Mouse (Mus musculus): ENCODE data around the gene Kcnh4.

Kcnh4 gene

DNA sequence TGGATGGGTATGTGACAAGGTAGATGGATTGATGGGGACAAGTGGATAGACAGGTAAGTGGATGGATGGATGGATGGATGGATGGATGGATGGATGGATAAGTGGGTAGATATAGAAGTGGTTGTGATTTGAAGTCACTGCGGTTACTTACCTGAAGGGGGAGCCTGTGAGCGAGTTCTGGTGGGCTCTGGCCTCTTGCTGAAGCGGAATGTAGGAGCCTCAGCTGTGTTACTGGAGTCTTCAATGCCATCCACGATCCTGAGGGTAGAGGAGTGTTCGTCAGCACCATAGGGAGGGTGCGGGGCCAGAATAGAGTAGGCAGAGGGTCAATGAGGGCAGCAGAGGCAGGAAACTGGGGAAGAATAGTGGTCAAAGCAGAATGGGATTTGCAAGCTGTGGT, 14.7 kb downstream of the Kcnh4 start:
- Histone ChIP-seq H3K36me3 (ENCODE audit: insufficient read depth, low read length) (no peaks in the 10 kb centered on the region), H3K9me3 (ENCODE audit: low read length) (no peaks in the 10 kb centered on the region), H3K4me1 (replicated peaks; ENCODE audit: low read depth, low read length) (peaks cover 40% of the 10 kb centered on the region), H3K27me3 (ENCODE audit: insufficient read depth, low read length) (peaks cover 41% of the 10 kb centered on the region), H3K4me3 (replicated peaks; ENCODE audit: low read length) (no peak overlapping the region)
- TF ChIP-seq CTCF (conservative IDR thresholded peaks at IDR 0.05; ENCODE audit: low read length) (peak; percentile 38), NANOG (IDR thresholded peaks at IDR 0.05; ENCODE audit: borderline replicate concordance, low read length) (no peak)

- peaks cover under 1% of the 10 kb centered on the region; the same call in 1 of the 2 replicates for H3K36me3 ChIP-seq (ENCODE audit: insufficient read depth, low read length)
- TF ChIP-seq NANOG (IDR thresholded peaks at IDR 0.05; ENCODE audit: borderline replicate concordance, low read length), result no peak
- no peak for TF ChIP-seq POU5F1 (IDR thresholded peaks at IDR 0.05; ENCODE audit: borderline replicate concordance, low read length)
- no peak for TF ChIP-seq CTCF (conservative IDR thresholded peaks at IDR 0.05; ENCODE audit: low read length)
- H3K27me3 ChIP-seq (ENCODE audit: insufficient read depth, low read length), result peaks cover 10% of the 10 kb centered on the region
- no peak overlapping the region for H3K4me3 ChIP-seq (replicated peaks; ENCODE audit: low read length)
- H3K4me1 ChIP-seq (replicated peaks; ENCODE audit: low read depth, low read length), result peaks cover 35% of the 10 kb centered on the region
- no peaks in the 10 kb centered on the region for H3K9me3 ChIP-seq (ENCODE audit: low read length)
Measured at GRCm38 (mm10) chr11:100741348-100741747, 18.4 kb downstream of the Kcnh4 start.

GRCm38 (mm10) chr11:100738749-100739148, 21.0 kb downstream of the Kcnh4 start:
- Histone ChIP-seq H3K4me3 (replicated peaks; ENCODE audit: low read length) (peak overlapping the region; percentile 100), H3K9me3 (ENCODE audit: low read length) (no peaks in the 10 kb centered on the region), H3K4me1 (replicated peaks; ENCODE audit: low read depth, low read length) (peaks cover 45% of the 10 kb centered on the region), H3K27me3 (ENCODE audit: insufficient read depth, low read length) (no peaks in the 10 kb centered on the region), H3K36me3 (ENCODE audit: insufficient read depth, low read length) (peaks cover 22% of the 10 kb centered on the region)
- TF ChIP-seq NANOG (IDR thresholded peaks at IDR 0.05; ENCODE audit: borderline replicate concordance, low read length) (no peak), POU5F1 (IDR thresholded peaks at IDR 0.05; ENCODE audit: borderline replicate concordance, low read length) (no peak), CTCF (conservative IDR thresholded peaks at IDR 0.05; ENCODE audit: low read length) (no peak)

DNA sequence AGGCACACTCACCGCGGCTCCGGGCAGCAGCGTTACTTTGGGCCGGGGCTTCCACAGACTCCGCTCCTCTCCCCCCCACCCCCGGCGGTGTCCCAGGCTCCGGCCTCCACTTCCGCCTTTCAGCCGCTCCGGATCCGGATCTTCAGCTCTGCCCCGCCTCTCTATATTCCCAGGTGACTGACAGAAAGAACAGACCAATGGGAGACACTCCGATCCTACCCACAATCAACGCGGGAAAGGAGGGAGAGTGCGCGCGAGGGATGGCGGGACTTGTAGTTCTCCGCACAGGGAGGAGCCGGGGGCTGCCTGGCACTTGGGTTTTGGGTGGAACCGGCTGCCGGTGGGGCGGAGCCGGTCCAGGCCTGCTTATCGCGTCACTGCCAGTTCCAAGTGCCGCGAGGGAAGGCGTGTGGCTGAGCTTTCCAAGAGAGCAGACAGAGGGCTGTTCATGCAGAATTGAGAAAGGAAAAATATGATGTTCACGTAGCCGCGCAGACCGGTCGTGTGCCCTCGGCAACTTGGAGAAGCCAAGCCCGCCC, 21.6 kb downstream of the Kcnh4 start, which contains the start of gene Rab5c:
Gene Rab5c (minus strand): TSS at position 150 of the 539 bp plus-strand sequence.
- Histone ChIP-seq H3K4me1 (replicated peaks; ENCODE audit: low read depth, low read length) (peaks cover 51% of the 10 kb centered on the region), H3K9me3 (ENCODE audit: low read length) (no peaks in the 10 kb centered on the region), H3K36me3 (ENCODE audit: insufficient read depth, low read length) (peaks cover 27% of the 10 kb centered on the region), H3K27me3 (ENCODE audit: insufficient read depth, low read length) (no peaks in the 10 kb centered on the region), H3K4me3 (replicated peaks; ENCODE audit: low read length) (peak within 1 kb of the TSS; percentile 100)
- TF ChIP-seq CTCF (conservative IDR thresholded peaks at IDR 0.05; ENCODE audit: low read length) (no peak), POU5F1 (IDR thresholded peaks at IDR 0.05; ENCODE audit: borderline replicate concordance, low read length) (no peak), NANOG (IDR thresholded peaks at IDR 0.05; ENCODE audit: borderline replicate concordance, low read length) (no peak)

- Histone ChIP-seq H3K36me3 (ENCODE audit: insufficient read depth, low read length) (peaks cover 36% of the 10 kb centered on the region), H3K27me3 (ENCODE audit: insufficient read depth, low read length) (no peaks in the 10 kb centered on the region), H3K9me3 (ENCODE audit: low read length) (no peaks in the 10 kb centered on the region), H3K4me1 (replicated peaks; ENCODE audit: low read depth, low read length) (peaks cover 60% of the 10 kb centered on the region), H3K4me3 (replicated peaks; ENCODE audit: low read length) (peak overlapping the region; percentile 100)
- TF ChIP-seq CTCF (conservative IDR thresholded peaks at IDR 0.05; ENCODE audit: low read length) (no peak), POU5F1 (IDR thresholded peaks at IDR 0.05; ENCODE audit: borderline replicate concordance, low read length) (no peak), NANOG (IDR thresholded peaks at IDR 0.05; ENCODE audit: borderline replicate concordance, low read length) (no peak)
Measured at GRCm38 (mm10) chr11:100737105-100737733, 22.5 kb downstream of the Kcnh4 start.

GRCm38 (mm10) chr11:100736746-100737080, 23.0 kb downstream of the Kcnh4 start:
- no peaks in the 10 kb centered on the region for H3K9me3 ChIP-seq (ENCODE audit: low read length)
- TF ChIP-seq POU5F1 (IDR thresholded peaks at IDR 0.05; ENCODE audit: borderline replicate concordance, low read length), result no peak
- TF ChIP-seq NANOG (IDR thresholded peaks at IDR 0.05; ENCODE audit: borderline replicate concordance, low read length), result no peak
- TF ChIP-seq CTCF (conservative IDR thresholded peaks at IDR 0.05; ENCODE audit: low read length), result no peak
- peaks cover 41% of the 10 kb centered on the region for H3K36me3 ChIP-seq (ENCODE audit: insufficient read depth, low read length)
- no peaks in the 10 kb centered on the region for H3K27me3 ChIP-seq (ENCODE audit: insufficient read depth, low read length)
- H3K4me3 ChIP-seq (replicated peaks; ENCODE audit: low read length), result peak overlapping the region; percentile 100
- peaks cover 65% of the 10 kb centered on the region for H3K4me1 ChIP-seq (replicated peaks; ENCODE audit: low read depth, low read length)

- peaks cover 70% of the 10 kb centered on the region for H3K4me1 ChIP-seq (replicated peaks; ENCODE audit: low read depth, low read length)
- H3K9me3 ChIP-seq (ENCODE audit: low read length), result no peaks in the 10 kb centered on the region
- H3K36me3 ChIP-seq (ENCODE audit: insufficient read depth, low read length), result peaks cover 47% of the 10 kb centered on the region
- peak overlapping the region; percentile 100 for H3K4me3 ChIP-seq (replicated peaks; ENCODE audit: low read length)
- TF ChIP-seq CTCF (conservative IDR thresholded peaks at IDR 0.05; ENCODE audit: low read length) (no peak), POU5F1 (IDR thresholded peaks at IDR 0.05; ENCODE audit: borderline replicate concordance, low read length) (no peak), NANOG (IDR thresholded peaks at IDR 0.05; ENCODE audit: borderline replicate concordance, low read length) (no peak)
- no peaks in the 10 kb centered on the region for H3K27me3 ChIP-seq (ENCODE audit: insufficient read depth, low read length)
Measured at GRCm38 (mm10) chr11:100735954-100736745, 23.6 kb downstream of the Kcnh4 start.

DNA sequence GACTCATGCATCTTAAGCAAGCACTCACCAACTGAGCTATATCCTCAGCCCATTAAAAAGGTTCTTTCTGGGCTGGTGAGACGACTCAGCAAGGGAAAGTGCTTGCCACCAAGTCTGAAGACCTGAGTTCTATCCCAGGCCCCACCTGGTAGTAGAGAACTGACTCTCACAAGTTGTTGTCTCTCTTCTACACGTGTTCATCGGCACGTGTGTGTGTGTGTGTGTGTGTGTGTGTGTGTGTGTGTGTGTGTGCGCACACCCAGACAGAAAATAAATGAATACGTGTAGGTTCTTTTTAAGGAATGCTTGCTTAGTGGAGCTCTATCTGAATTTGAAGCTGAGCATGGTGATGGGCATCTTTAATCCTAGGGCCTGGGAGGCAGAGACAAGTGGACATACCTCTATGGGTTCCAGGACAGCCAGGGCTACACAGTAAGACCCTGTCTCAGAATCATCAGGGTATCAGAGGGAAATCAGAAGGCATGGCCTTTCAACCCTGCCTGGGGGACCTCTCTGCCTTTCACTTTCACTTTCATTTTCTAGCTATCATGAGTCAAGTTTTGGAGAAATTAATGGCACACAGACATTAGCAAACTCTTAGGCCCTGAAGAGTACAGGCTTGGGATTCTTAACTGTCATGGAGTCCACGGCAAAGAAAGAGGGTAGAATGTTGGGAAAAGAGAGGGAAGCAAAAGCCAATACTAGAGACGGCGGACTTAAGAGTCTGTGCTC, 24.4 kb downstream of the Kcnh4 start:
- Histone ChIP-seq H3K36me3 (ENCODE audit: insufficient read depth, low read length) (peaks cover 55% of the 10 kb centered on the region), H3K4me1 (replicated peaks; ENCODE audit: low read depth, low read length) (peaks cover 79% of the 10 kb centered on the region), H3K27me3 (ENCODE audit: insufficient read depth, low read length) (no peaks in the 10 kb centered on the region), H3K4me3 (replicated peaks; ENCODE audit: low read length) (peak overlapping the region; percentile 100; the same call in 1 of the 2 replicates), H3K9me3 (ENCODE audit: low read length) (no peaks in the 10 kb centered on the region)
- TF ChIP-seq POU5F1 (IDR thresholded peaks at IDR 0.05; ENCODE audit: borderline replicate concordance, low read length), result no peak
- no peak for TF ChIP-seq NANOG (IDR thresholded peaks at IDR 0.05; ENCODE audit: borderline replicate concordance, low read length)
- TF ChIP-seq CTCF (conservative IDR thresholded peaks at IDR 0.05; ENCODE audit: low read length), result no peak
